Mouse (Mus musculus) inflammation-experienced regulatory T-cells, adult 6 months (primary cell): ENCODE measurements around the gene Sohlh1. TPM values are rescaled to one million over a fixed set of nuclear protein-coding genes. Genes with fewer than 3 reads are reported as not detected.
A peak's percentile ranks its signal among the peaks of the same experiment; 100 is the strongest.

ENCODE experiments used
- ATAC-seq: one replicate; pipeline ENCODE4 v1.8.0; 2017
- polyA plus RNA-seq, 3 experiments: library from polyadenylated mRNA; unstranded; fragments of 100-300 nt; shearing (Covaris generic); gene quantifications; one replicate each; pipeline ENCODE4 v1.2.1; 2017

The Sohlh1 gene
- under 1 TPM in 2 of 3 experiments, not detected in 1; 0.46 to 0.52 TPM for polyA plus RNA-seq

DNA sequence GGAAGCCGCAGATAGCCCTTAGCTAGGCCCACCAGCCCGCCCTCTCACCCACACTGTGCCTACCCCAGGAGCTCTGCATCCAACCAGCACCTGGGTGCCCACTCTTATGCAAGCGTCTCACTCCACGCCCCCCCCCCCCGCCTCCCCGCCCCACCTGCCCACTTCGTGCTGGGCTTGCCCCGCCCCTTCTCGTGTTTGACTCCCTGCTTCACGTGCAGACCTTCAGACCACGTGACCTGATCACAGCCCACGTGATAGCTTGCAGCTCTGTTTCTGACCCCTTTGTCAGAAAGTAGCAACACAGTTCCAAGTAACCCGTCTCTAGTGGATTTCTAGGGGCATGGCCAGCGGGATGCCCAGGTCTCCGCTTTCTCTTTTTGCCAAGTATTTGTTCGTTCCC lies at the start of gene Sohlh1:
Gene Sohlh1, minus strand, starts transcription at position 23 of the 400 bp plus-strand sequence.
- no peak for ATAC-seq

DNA sequence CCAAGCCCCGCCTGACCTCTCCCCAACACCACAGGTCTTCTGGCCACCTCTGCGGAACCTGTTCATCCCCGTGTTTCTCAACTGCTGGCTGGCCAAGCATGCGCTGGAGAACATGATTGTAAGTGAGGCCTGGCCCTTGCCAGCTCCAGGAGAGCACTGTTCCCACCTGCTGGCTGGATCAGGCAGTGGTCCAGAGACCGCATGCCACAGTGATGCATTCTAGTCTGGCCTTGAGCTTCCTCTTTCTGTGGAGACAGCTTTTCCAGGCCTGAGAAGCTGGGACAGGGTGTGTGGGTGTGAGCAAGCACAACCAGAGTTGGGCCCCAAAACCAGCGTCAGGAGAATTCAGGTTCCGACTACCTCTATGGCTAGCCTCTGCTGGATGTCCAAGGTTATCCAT lies 45.4 kb upstream of the Sohlh1 start:
- ATAC-seq = no peak

DNA sequence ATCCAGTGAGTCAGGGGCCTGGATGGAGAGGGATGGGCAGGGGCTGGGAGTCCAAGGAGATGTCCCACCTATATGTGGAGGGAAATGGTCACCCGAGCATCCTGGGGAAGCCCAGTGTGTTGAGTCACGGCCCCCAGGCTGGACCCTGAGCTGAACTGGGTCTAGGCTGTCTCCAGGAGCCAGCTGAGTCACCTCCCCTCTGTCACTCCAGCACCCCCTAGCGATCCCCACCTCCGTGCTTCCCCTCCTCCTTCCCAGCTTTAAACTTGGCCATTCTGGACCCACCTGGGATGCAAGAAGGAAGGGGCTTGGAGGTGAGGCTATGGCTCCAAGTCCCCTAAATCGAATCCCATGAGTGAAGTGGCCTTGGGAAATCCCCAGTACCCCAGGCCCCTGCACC lies 41.1 kb upstream of the Sohlh1 start:
- no peak for ATAC-seq

DNA sequence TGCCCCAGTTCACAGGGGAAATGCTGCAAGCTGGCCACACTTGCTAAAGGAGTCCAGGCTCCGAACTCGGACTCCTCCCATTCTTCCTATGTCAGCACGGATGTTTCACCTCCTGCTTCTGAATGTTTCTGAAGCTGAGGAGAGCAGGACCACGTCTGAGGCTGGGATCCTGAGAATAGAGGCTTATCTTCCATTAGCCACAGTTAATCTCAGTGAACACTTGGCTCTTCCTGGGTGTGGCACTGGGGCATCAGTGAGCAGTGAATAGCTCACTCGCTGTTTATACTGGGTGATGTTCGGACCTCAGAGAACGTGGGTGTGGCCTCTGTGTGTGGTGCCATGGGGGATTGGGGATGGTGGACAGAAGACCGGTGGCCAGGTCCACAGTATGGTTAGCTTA lies 40.2 kb upstream of the Sohlh1 start:
- ATAC-seq = no peak

DNA sequence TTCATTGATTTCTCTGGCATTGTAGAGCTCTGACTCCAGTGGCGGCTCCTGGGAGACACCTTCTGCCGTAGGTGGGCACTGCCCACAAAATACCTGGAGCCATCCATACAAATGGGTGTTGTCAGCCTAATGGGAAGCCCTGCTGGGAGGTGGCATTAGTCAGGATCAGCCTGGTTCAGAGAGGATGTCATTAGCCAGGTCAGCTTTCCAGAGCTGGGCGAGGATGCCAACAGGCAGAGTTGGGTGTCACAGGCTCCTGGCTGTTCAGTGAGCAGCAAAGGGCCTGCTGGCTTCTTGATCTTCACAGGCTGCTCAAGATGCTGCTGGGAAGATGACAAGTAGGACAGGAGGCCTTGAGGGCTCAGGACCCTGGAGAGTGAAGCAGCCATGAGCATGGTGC lies 37.7 kb upstream of the Sohlh1 start:
- no peak for ATAC-seq

DNA sequence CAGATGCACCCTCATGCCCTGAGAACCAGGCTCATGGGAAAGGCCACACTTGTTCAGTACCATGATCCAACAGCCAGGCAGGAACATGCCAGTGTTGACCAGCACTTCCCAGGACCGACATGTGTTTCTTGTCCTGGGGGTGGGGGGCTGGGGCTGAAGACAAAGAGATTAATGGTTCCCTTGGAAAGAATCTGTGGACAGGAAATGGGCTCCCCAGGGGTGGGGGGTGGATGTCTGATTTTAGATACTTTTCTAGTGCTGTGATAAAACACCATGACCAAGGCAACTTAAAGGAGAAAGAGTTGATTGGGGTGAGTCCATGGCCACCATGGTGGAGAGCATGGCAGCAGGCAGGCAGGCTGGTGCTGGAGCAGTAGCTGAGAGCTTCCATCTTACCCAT lies 35.2 kb upstream of the Sohlh1 start:
- no peak for ATAC-seq

DNA sequence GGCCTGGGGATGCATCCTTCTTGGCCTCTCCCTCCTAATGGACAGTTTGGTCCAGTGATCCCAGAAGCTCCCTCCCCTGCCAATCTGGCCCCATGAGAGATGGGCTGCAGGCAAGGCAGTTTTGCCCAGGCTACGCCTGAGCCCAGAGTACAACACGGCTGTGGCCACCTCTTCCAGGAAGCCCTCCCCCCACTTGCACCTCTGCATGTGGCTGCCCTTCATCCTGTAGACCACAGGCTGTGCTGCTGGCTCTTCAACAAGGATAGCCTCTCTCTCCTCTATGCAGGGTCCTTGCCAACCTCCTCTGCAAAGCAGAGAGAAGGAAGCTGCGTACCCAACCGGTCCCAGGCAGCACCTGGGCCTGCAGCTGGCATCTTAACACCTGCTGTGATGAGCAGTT lies 32.0 kb upstream of the Sohlh1 start:
- ATAC-seq = no peak

DNA sequence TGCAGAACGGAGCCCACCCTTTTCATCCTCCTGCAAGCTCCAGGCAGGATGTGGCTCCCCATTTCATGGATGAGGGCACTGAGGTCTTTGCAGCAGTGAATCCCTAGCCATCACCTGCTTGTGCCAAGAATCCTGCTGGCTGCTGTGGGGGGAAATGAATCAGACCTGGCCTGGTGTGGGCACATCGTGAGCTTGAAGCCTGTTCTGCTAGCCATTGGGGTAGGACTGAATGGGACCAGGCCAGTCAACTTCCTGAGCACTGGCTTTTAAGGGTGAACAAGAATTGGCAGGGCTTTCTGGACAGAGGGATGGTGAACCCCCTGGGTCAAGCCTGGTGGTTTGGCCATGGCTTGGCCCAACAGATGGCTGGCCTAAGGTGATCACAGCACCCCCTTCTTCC lies 31.5 kb upstream of the Sohlh1 start:
- no peak for ATAC-seq

DNA sequence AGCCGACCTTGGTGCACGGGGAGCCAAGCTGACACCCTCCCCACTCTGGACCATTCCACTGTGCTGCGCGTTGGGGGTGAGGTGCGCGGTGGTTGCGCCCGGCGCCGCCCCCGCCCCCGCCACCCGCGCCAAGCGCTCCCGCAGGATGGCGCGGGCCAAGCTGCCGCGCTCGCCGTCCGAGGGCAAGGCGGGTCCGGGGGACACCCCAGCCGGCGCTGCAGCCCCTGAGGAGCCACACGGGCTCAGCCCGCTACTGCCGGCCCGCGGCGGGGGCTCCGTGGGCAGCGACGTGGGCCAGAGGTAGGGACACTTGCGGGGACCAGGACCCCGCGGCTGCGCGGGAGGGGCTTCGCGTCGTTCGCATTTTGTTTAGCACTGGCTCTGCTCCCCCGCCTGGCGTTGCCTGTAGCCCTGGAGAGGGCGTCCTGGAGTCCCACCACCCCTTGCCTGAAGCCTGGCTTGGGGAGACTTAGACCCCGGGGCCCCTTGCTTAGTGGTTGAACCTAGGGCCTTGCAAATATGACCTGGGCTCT lies 30.8 kb upstream of the Sohlh1 start:
- ATAC-seq = no peak

DNA sequence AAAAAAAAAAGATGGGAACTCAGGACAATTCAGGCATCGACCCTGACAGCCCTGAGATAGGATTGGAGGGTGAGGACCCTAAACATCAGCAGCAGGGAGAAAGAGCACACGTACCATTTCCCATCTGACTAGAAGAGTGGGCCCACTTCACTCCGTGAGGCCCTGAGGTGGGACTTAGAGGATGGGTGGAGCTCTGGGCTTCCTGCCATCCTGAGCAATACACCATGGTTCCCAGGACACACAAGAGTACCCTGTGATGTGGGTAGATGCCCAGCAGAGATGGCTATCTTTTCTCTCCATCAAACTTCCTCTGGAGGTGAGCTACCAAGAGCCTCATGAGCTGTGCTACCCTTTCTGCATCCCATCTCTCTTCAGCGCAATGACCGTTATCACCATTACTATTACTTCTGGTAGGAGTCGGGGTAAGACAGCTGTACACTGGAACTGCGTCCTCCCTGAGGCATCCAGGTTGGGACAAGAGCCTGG lies 30.2 kb upstream of the Sohlh1 start:
- no peak for ATAC-seq

DNA sequence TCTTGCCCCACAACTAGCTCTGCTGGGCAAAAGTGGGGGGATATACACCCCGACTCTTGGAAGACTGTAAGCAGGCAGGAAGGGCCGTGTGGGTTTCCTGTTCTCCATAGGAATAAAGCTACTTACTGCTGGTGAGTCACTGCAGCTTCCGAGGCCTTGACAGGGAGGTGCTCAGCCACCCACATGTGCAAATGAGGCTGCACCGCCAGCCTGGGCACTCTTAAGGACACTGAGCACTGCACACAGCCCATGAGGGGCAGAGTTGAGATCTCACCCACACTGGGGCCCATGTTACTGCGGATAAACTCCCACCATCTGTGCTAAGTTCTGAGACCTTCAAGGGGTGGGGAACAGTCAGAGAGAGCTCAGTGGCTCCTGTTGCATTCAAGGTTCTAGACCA lies 19.6 kb upstream of the Sohlh1 start:
- ATAC-seq = no peak

DNA sequence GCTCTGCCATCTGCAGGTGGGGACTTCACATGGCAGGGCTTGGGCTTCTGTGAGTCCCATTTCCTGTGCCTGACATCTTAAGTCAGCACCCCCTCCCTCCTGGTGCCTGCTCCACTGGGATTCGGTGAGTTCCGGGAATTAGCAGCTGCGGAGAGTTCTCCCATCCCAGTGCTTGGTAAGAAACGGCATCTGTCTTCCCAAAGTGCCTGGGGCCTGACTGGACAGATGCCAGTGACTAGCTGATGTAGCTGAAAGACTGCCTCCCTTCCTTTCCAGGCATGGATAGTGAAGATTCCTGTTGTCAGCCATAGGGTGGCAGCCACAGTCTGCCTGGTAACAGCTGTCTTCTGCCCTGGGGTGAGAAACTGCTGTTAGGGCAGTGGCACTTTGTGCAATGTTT lies 18.4 kb upstream of the Sohlh1 start:
- ATAC-seq = no peak

DNA sequence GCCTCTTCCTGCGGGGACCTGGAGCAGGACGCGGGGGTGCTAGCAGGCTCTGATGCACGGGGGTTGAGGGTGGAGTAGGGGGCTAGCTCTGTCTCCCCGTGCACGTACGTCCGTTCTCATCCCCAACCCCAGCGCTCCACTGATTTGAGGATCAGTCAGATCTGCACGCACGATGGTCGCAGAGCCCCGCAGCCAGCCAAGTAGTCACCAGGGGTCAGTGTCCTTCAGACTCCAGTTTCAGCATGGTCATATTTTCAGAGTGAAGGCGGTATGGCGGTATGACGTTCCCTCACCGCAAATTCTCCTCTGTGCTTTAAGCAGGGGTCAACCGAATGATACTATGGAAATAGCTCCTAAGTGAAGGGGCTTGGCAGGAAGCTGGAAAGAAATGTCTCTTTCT lies 17.2 kb upstream of the Sohlh1 start:
- ATAC-seq = no peak

DNA sequence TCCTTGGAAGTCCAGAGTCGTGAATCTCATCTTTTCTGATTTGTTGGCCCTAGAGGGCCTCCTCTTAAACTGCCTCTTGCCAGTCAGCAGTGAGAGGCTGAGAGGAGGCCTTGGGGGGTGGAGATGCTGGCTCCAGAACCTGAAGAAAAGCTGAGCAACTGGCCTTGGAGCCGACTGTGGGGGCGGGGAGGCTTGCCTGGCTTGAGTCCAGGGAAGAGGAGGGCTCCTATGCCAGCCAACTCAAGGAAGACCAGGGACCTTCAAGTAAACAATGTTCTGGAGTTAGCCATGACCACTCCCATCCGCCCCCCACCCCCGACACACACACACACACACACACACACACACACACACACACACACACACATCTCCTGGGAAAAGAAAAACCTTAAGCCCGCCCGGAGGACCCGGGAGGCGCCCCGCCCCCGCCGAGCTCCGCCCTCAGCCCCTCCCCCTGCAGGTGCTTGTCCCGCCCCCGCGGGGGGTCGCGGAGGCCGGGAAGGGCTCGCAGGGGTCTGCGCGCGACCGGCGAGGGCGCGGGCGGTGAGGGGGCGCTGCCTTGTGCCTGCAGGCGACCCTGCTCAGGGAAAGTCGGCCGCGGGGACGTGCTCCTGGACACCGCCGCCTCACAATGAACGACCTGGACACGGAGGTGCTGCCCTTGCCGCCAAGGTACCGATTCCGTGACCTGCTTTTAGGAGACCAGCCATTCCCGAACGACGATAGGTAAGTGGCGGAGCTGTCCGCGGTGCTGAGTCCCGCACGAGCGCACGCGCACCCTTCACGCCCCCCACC lies 16.5 kb upstream of the Sohlh1 start, which contains the start of gene Kcnt1:
Gene Kcnt1, plus strand, starts transcription at position 398 of the 795 bp plus-strand sequence.
- ATAC-seq = no peak

DNA sequence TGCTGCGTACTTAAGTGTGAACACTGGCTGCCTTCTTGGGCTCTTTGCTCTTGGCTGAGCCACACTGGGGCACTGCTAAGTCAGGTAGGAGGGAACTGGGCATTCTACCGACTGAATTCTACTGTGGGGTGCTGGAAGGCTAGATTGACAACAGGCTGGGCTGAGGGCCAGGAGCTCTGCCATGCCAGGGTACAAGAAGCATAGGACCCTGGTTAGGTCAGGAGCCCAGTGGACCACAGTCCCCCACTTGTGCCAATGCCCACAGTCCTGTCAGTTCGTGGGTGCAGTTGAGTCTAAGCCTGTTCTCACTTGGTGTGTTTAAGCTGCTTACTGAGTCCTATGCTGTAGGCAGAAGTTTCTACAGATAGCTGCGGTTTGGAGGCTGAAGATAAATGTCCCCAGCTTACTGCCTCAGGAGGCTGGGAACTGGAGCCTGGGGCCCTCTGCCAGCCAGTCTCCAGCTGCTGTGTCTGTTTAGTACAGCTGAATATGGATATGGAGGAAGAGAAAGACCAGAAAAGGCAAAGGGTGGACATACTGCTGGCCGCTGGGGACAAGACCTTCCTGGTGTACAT lies 15.7 kb upstream of the Sohlh1 start:
- ATAC-seq = no peak

DNA sequence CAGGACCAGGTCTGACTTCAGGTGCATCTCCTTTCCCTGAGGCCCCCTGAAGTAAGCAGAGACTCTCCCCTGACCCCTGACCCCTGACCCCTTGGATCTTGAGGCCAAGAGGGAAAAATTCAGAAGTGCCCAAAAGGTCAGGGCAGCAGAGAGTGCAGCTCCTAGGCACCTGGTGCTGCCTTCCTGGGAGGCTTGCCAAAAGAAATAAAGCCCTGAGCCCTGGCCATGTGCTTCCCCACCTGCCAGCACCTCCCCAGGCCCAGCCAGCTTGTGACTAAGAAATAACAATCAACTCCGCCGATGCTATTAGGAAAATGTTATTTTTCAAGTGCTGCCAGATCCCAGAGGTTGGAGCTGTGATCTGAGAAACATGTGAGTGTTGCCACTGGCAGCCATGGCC lies 15.0 kb upstream of the Sohlh1 start:
- ATAC-seq = no peak

DNA sequence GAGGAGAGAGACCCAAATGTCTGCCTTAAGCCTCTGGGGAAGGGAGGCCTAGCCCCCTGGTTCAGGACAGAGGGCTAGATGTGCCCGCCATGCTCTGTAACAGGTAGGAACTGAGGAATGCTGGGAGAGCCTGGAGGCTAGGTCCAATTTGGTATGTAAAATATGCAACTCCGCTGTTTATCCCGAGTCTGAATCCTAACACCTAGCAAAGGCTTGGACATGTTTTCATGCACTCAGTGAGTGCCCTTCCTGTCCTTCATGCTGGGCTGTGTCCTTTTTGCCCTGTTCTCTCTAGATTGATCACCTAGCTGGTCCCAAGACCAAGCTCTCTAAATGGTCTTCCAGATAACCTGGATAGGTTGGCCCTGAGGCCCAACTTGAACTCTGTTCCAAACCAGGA lies 12.8 kb upstream of the Sohlh1 start:
- no peak for ATAC-seq

DNA sequence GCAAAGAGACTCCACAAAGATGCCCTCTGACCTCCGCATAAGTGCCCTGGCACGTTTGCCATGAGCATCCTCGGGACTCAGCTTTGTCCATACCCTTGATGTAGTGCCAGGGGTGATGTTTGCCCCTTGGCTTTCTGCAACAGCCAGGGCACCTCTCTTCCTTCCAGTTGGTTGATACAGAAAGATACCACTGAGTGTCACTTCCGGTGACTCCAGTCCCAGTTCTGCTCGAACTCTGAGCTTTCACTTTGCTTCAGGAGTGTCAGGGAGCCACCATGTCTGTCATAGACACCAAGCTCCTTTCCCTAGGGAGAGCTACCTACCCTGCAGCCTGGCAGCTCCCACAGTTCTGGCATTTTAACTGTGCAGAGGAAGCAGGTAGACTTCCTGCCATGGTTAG lies 7.0 kb upstream of the Sohlh1 start:
- peak; percentile 78 for ATAC-seq

DNA sequence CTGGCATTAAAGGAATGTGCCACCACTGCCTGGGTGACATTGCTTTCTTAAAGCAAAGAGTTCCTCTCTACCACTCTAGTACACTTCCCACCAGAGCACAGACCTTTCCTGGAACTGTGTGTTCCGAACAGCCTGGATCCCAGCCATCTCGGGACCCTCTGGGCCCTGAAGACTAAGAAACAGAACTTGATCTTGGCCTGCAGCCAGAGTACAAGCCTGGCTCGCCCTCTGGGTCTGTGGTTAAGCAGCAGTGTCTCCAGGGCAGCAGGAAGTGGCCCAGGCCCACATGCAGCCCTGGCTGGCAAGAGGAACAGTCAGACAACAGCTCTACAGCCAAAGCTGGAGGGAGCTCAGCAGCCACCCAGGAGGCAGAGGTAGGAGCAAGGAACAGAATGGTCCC lies 5.6 kb upstream of the Sohlh1 start:
- peak; percentile 72 for ATAC-seq

DNA sequence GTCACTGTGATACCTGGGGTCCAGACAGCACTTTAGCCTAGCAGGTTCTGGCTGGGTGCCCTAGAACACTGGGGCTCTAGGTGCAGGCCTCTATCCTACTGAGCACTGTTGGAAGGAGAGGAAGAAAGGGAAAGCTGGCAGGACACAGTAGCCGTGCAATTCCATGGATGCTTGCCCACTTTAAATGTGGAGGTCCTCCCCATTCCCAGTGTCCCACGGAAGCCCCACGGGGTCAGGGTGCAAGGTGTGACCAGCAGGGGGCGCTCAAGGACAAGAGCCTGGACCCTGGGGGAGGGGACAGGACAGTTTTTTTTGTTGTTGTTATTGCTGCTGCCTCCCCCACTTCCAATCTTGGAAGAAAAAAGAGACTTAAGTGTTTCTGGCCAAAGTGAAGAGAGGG lies 3.3 kb upstream of the Sohlh1 start:
- ATAC-seq = no peak

DNA sequence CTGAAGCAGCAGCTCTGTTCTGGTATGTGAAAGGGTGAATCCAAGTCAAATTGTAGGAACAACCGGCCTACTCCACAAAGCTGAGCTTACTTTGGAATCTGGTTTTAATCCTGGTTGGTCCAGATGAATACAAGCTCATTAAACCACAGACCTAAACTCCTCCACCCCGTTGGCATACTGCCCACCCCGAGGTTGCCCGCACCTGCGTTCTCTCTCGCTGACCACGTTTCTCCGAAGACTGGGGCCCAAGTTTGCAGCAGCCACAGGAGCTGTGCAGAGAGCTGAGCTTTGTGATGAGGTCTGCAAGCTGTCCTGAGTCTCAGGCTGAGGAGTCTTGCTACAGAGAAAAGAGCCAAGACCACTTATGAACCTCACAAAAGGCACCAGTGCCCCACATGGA lies 532 bp downstream of the Sohlh1 start:
- no peak for ATAC-seq

DNA sequence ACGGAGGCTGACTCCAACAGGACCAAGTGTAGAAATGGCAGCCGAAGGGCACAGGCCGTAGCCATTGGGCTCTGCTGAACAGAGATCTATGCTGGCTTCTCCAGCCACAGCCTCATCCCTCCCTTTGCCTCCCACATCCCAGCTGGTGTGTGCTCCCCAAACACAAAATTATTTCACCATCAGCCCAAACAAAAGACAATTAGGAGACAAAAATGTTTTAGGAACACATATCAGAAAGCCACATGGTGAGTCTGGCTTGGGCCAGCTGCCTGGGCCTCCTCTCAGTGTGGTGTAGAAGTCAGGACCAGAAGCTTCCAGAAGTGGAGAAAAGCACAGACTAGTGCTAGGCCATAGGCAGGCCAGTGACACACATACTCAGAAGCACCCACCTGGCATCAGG lies 3.0 kb downstream of the Sohlh1 start:
- ATAC-seq = no peak

DNA sequence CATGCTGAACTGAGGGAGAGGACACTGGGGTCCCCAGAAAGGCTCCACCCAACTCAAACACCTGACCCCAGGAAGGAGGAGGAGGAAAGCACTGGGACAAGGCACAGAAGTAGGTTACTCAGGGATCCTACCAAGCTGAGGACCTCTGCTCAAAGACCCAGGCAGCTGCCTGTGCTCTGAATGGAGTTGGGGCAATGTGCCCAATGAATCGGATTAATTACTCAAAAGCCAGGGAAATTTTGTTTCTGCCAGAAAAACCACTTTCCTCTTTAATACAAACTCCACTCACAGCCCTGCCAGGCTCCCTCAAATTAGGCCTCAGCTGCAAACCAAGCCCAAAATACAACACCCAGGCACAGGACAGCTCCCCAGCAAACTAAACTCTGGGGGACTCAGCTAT lies 4.3 kb downstream of the Sohlh1 start:
- ATAC-seq = no peak

DNA sequence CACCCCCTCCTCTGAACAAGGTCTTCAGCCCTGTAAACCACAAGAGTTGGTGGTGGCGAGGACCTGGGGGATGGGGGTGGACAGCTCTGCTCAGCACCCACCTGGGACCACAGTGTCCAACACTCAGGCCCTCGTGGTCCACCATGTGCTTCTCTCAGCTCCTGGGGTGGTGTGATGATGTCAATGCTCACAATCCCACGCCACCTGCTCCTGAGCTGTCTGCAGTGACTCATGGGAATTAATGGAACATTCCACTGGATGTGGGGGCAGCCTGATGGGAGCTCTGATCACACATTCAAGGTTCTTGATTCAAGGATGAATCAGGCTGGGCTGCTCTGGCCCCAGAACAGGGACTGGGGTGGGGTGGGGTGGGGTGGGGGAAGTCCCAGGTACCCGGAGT lies 4.9 kb downstream of the Sohlh1 start:
- ATAC-seq = no peak
